Mouse (Mus musculus): Measurements from ENCODE around the gene Sirpa. TPM values are rescaled to one million over a fixed set of nuclear protein-coding genes. Genes with fewer than 3 reads are reported as not detected.

The Sirpa gene
- polyA plus RNA-seq, 1 experiment = 93.9 TPM

GRCm38 (mm10) chr2:129597581-129597980 lies 4.9 kb downstream of the Sirpa start:
- Histone ChIP-seq H3K27ac (ENCODE audit: control insufficient read depth, insufficient read depth, low read depth, low read length, poor library complexity) (no peak overlapping the region), H3K4me3 (replicated peaks; ENCODE audit: control insufficient read depth, low read depth, low read length) (no peak overlapping the region), H3K4me1 (ENCODE audit: control insufficient read depth, insufficient read depth, low read length) (peaks cover 7% of the 10 kb centered on the region; the same call in 1 of the 2 replicates)
- TF ChIP-seq CTCF (IDR thresholded peaks at IDR 0.05; ENCODE audit: control insufficient read depth, insufficient read depth, low read length) = no peak
- TF ChIP-seq POLR2A (IDR thresholded peaks at IDR 0.05; ENCODE audit: borderline replicate concordance, control insufficient read depth, low read depth, low read length) = no peak
- 38% methylated on average over 1 of the region's 1 CpGs for WGBS

- TF ChIP-seq POLR2A (IDR thresholded peaks at IDR 0.05; ENCODE audit: borderline replicate concordance, control insufficient read depth, low read depth, low read length) (no peak), CTCF (IDR thresholded peaks at IDR 0.05; ENCODE audit: control insufficient read depth, insufficient read depth, low read length) (no peak)
- 84% methylated on average over 9 of the region's 9 CpGs for WGBS
- H3K4me1 ChIP-seq (ENCODE audit: control insufficient read depth, insufficient read depth, low read length) = peaks cover 7% of the 10 kb centered on the region; the same call in 1 of the 2 replicates
- H3K4me3 ChIP-seq (replicated peaks; ENCODE audit: control insufficient read depth, low read depth, low read length) = no peak overlapping the region
- no peak overlapping the region for H3K27ac ChIP-seq (ENCODE audit: control insufficient read depth, insufficient read depth, low read depth, low read length, poor library complexity)
Measured at GRCm38 (mm10) chr2:129598094-129598493, 5.5 kb downstream of the Sirpa start.

- Histone ChIP-seq H3K4me1 (ENCODE audit: control insufficient read depth, insufficient read depth, low read length) (peaks cover 7% of the 10 kb centered on the region; the same call in 1 of the 2 replicates), H3K4me3 (replicated peaks; ENCODE audit: control insufficient read depth, low read depth, low read length) (no peak overlapping the region), H3K27ac (ENCODE audit: control insufficient read depth, insufficient read depth, low read depth, low read length, poor library complexity) (no peak overlapping the region)
- TF ChIP-seq CTCF (IDR thresholded peaks at IDR 0.05; ENCODE audit: control insufficient read depth, insufficient read depth, low read length) = no peak
- TF ChIP-seq POLR2A (IDR thresholded peaks at IDR 0.05; ENCODE audit: borderline replicate concordance, control insufficient read depth, low read depth, low read length) = no peak
- WGBS = 73% methylated on average over 8 of the region's 8 CpGs
Measured at GRCm38 (mm10) chr2:129599231-129600084, 6.8 kb downstream of the Sirpa start.

- Histone ChIP-seq H3K27ac (ENCODE audit: control insufficient read depth, insufficient read depth, low read depth, low read length, poor library complexity) (no peak overlapping the region), H3K4me3 (replicated peaks; ENCODE audit: control insufficient read depth, low read depth, low read length) (no peak overlapping the region), H3K4me1 (ENCODE audit: control insufficient read depth, insufficient read depth, low read length) (peaks cover 7% of the 10 kb centered on the region; the same call in 1 of the 2 replicates)
- 74% methylated on average over 1 of the region's 1 CpGs for WGBS
- TF ChIP-seq POLR2A (IDR thresholded peaks at IDR 0.05; ENCODE audit: borderline replicate concordance, control insufficient read depth, low read depth, low read length) (no peak), CTCF (IDR thresholded peaks at IDR 0.05; ENCODE audit: control insufficient read depth, insufficient read depth, low read length) (no peak)
Measured at GRCm38 (mm10) chr2:129601059-129601650, 8.5 kb downstream of the Sirpa start.

- Histone ChIP-seq H3K4me1 (ENCODE audit: control insufficient read depth, insufficient read depth, low read length) (peaks cover 7% of the 10 kb centered on the region; the same call in 1 of the 2 replicates), H3K27ac (ENCODE audit: control insufficient read depth, insufficient read depth, low read depth, low read length, poor library complexity) (no peak overlapping the region), H3K4me3 (replicated peaks; ENCODE audit: control insufficient read depth, low read depth, low read length) (no peak overlapping the region)
- WGBS = 60% methylated on average over 10 of the region's 10 CpGs
- TF ChIP-seq CTCF (IDR thresholded peaks at IDR 0.05; ENCODE audit: control insufficient read depth, insufficient read depth, low read length) (no peak), POLR2A (IDR thresholded peaks at IDR 0.05; ENCODE audit: borderline replicate concordance, control insufficient read depth, low read depth, low read length) (no peak)
Measured at GRCm38 (mm10) chr2:129601894-129602663, 9.4 kb downstream of the Sirpa start.

GRCm38 (mm10) chr2:129602856-129603255 lies 10.2 kb downstream of the Sirpa start:
- no peak for TF ChIP-seq CTCF (IDR thresholded peaks at IDR 0.05; ENCODE audit: control insufficient read depth, insufficient read depth, low read length)
- TF ChIP-seq POLR2A (IDR thresholded peaks at IDR 0.05; ENCODE audit: borderline replicate concordance, control insufficient read depth, low read depth, low read length) = no peak
- Histone ChIP-seq H3K4me1 (ENCODE audit: control insufficient read depth, insufficient read depth, low read length) (peaks cover 7% of the 10 kb centered on the region; the same call in 1 of the 2 replicates), H3K27ac (ENCODE audit: control insufficient read depth, insufficient read depth, low read depth, low read length, poor library complexity) (no peak overlapping the region), H3K4me3 (replicated peaks; ENCODE audit: control insufficient read depth, low read depth, low read length) (no peak overlapping the region)
- 82% methylated on average over 7 of the region's 7 CpGs for WGBS

GRCm38 (mm10) chr2:129603536-129603935 lies 10.9 kb downstream of the Sirpa start:
- WGBS = 76% methylated on average over 1 of the region's 1 CpGs
- H3K4me3 ChIP-seq (replicated peaks; ENCODE audit: control insufficient read depth, low read depth, low read length) = no peak overlapping the region
- H3K4me1 ChIP-seq (ENCODE audit: control insufficient read depth, insufficient read depth, low read length) = peaks cover 7% of the 10 kb centered on the region; the same call in 1 of the 2 replicates
- no peak for TF ChIP-seq POLR2A (IDR thresholded peaks at IDR 0.05; ENCODE audit: borderline replicate concordance, control insufficient read depth, low read depth, low read length)
- H3K27ac ChIP-seq (ENCODE audit: control insufficient read depth, insufficient read depth, low read depth, low read length, poor library complexity) = no peak overlapping the region; the same call in 1 of the 2 replicates

- Histone ChIP-seq H3K4me3 (replicated peaks; ENCODE audit: control insufficient read depth, low read depth, low read length) (no peak overlapping the region), H3K27ac (ENCODE audit: control insufficient read depth, insufficient read depth, low read depth, low read length, poor library complexity) (no peak overlapping the region), H3K4me1 (ENCODE audit: control insufficient read depth, insufficient read depth, low read length) (peaks cover 7% of the 10 kb centered on the region; the same call in 1 of the 2 replicates)
- WGBS = 77% methylated on average over 6 of the region's 6 CpGs
- no peak for TF ChIP-seq POLR2A (IDR thresholded peaks at IDR 0.05; ENCODE audit: borderline replicate concordance, control insufficient read depth, low read depth, low read length)
- no peak for TF ChIP-seq CTCF (IDR thresholded peaks at IDR 0.05; ENCODE audit: control insufficient read depth, insufficient read depth, low read length)
Measured at GRCm38 (mm10) chr2:129604032-129604431, 11.4 kb downstream of the Sirpa start.
